Mouse (Mus musculus) ZHBTc4 (cell line): ENCODE measurements around the gene Mmrn1.

Source experiments
- DNase-seq: peaks from one replicate; pipeline ENCODE4 v3.0.0-alpha.2; 2011; ENCODE audit warnings: low read depth, low spot score

Gene Mmrn1

DNA sequence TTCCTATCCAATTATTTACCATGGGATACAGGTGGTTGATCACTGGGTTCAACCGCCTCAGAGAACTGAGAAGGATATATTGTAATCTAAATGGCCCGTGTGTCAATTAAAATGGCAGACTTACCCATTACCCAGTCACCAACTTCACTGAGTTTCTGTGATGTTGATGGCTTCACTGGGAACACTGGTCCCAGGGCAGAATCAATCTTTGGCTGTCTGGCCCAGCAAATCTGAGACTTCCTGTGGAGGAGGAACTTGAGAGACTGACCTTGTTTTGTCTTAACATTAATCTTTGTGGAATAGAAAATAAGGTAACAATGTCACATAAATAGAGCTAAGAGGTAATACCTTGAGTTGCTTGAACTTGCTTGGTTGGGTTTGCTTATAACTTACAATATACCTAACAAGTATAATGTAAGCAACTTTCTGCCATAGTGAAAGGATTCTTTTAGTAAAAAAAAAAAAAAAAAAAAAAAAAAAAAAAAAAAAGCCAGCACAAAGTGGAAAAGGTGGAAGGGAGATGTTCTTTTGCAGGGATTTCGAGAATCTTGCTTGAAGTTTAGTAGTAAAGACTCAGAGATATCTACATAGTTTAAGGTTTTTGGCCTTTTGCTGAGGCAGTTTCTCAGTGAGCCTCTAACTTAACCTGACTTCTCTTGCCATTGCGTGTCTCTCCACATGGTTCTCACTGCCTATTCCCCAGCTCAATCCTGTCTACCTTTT, 68.8 kb downstream of the Mmrn1 start:
- DNase-seq: peak; percentile 42

DNA sequence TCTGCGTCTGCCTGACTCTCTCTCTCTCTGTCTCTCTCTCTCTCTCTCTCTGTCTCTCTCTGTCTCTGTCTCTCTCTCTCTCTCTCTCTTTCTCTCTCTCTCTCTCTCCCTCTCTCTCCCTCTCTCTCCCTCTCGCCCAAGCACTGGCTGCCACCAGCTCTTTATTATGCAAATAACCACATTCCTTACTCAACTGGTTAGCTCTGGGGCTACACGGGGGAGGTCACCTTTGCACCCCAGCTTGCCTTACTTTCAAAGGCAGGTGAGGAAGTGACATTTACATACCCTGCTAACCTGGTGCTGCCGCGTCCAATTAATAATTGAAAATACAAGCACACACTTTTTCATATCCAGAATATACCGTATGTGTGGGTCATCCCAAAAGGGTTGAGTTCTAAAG, 69.3 kb downstream of the Mmrn1 start:
- DNase-seq: peak; percentile 87

DNA sequence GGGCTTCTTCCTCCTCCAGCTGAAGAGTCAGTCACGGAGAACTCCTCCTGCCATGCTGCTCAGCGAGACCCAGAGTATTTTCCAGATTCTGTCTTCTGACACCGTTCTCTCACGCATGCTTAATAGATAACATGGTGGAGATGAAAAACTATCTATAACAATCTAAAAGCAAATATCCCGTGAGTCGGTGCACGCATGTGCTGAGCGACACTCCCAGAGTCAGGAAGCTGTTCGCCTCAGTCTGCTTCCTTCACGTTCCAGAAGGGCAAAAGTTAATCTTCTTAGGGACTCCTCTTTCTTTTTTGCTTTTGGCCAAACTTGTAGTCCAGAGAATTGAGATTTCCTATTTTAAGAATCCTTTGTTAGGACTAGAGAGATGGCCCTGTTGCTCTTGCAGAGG, 69.7 kb downstream of the Mmrn1 start:
- no peak for DNase-seq

- DNase-seq: no peak
These were observed 70.8 kb downstream of the Mmrn1 start for GRCm38 (mm10) chr6:60995596-60995995.

DNA sequence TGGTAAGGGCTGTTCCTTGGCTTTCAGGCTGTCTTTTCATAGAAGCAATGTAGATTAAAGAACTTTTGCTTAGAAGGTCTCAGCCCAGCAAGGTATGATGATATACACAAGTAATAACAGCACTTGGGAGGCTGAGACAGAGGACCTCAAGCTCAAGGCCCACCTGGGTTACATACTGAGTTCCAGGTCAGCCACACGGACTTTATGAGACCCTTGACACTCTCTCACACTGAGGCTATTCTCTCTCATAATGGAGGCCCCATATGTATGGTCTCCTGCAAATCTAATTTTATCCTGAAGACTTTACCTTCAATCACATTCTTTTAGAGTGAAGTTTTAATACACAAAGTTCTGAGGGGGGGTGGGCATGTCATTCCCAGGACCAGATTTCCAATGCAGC, 71.6 kb downstream of the Mmrn1 start:
- DNase-seq: no peak

- peak; percentile 35 for DNase-seq
These were observed 76.4 kb downstream of the Mmrn1 start for GRCm38 (mm10) chr6:61001003-61001790.

DNA sequence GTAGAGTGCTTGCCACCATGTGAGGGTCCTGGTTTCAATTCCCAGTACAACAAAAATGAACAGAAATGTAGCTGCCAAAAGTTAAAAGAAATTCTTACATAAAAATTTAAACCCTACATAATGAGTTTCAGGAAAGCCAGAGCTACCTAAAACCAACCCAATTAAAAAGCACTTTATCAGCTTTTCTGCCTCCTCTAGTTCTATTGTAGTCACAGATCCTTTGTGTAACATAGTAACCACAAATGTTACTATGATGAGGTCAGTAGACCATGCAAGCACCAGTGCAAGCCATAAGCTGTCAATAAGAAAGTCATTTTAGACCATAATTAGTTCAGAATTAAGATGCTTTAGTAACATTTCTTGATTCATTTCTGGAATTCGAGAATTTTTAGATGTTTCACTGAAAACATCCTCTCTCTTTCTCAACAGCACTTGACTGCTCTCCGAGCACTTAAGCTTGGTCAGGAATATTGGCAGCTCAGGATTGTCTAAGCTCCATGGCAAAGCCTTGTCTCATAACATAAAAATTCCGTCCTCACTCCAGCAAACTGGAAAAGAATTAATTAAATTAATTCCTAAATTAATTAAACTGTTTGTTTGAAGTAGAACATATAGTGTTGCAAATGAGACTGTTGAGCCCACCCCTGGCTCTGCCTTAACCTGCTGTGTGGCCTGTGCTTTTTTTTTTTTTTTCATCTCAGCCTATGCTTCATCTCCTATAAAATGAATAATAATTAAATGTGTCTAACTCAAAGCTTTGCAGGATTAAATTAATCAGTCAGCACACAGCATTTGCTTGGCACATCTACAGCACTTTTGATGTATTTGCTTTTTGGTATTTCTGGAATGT, 79.4 kb downstream of the Mmrn1 start:
- no peak for DNase-seq

DNA sequence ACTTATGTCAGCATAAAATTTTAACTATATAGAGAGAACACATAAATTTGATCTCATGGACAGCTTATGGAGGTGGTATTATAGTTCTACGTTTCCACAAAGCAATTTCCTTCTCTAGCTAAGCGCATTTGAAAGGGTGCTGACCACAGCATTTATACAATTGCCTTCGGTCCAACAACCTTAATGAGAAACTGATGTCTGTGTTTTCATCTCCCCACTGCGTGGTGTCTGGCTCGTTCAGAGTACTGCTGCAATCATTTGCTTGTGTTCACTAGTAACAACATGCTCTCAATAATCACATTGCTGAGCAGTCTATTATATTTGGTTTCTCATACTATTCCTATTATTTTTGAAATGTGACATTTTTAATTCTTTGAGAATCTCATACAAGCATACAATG, 89.0 kb downstream of the Mmrn1 start:
- no peak for DNase-seq

GRCm38 (mm10) chr6:61019689-61020088, 94.9 kb downstream of the Mmrn1 start:
- DNase-seq: no peak

GRCm38 (mm10) chr6:61020995-61021394, 96.2 kb downstream of the Mmrn1 start:
- peak; percentile 16 for DNase-seq

DNA sequence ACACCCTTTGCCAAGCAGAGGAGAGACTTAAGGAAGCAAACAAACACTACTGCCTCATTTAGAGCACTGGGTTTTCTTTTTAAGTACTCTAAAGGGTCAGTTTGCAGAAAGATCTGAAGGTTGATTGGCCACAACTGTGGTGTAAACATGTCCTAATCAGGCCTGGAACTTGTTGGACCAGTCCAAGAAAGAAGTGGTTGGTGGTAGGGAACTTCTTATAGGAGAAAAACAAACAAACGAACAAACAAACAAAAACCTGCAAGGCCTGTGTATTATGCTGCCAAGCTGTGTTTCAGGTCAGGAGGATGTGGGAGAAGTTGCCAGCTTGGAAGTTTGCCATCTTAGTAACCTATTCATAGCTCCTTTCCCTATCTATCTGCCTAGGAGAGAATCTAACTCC, 108.5 kb downstream of the Mmrn1 start:
- no peak for DNase-seq
